Mouse (Mus musculus) heart, embryonic 15.5 days (tissue): ENCODE data around the gene Pard3. TPM values are rescaled to one million over a fixed set of nuclear protein-coding genes. Genes with fewer than 3 reads are reported as not detected.

Source experiments
- ATAC-seq: fragments of 200-750 bp; cut with Nextera tagmentation; replicated peaks from 2 replicates; pipeline ENCODE4 v1.8.0; 2017; ENCODE audit warnings: low read depth, moderate TSS enrichment; ENCODE audit not compliant: insufficient number of reproducible peaks, insufficient read depth, low FRiP score
- H3K27ac ChIP-seq: fragments of 300-500 bp; sonication (generic); 2 replicates; pipeline ENCODE4 v1.5.1; 2015; ENCODE audit warnings: mild to moderate bottlenecking, inconsistent platforms
- H3K27me3 ChIP-seq: fragments of 300-500 bp; sonication (generic); 2 replicates; pipeline ENCODE4 v1.6.1; 2015; ENCODE audit warnings: inconsistent platforms
- H3K36me3 ChIP-seq: fragments of 300-500 bp; sonication (generic); 2 replicates; pipeline ENCODE4 v1.6.1; 2015; ENCODE audit warnings: mild to moderate bottlenecking, inconsistent platforms
- H3K4me1 ChIP-seq: fragments of 300-500 bp; sonication (generic); replicated peaks from 2 replicates; pipeline ENCODE4 v1.6.1; 2015; ENCODE audit warnings: inconsistent platforms
- H3K4me2 ChIP-seq: fragments of 300-500 bp; sonication (generic); 2 replicates; pipeline ENCODE4 v1.6.1; 2015; ENCODE audit warnings: inconsistent platforms, mild to moderate bottlenecking, moderate library complexity
- H3K4me3 ChIP-seq: fragments of 300-500 bp; sonication (generic); 2 replicates; pipeline ENCODE4 v1.5.1; 2015; ENCODE audit warnings: mild to moderate bottlenecking, inconsistent platforms
- H3K9ac ChIP-seq: fragments of 300-500 bp; sonication (generic); 2 replicates; pipeline ENCODE4 v1.6.1; 2015; ENCODE audit warnings: mild to moderate bottlenecking, inconsistent platforms
- H3K9me3 ChIP-seq: fragments of 300-500 bp; sonication (generic); replicated peaks from 2 replicates; pipeline ENCODE4 v1.6.1; 2016; ENCODE audit warnings: inconsistent platforms
- WGBS: fragments of 180-500 bp; shearing (Covaris S2); methylation state at CpG from one replicate; pipeline ENCODE4 v1.1.7; 2015; ENCODE audit warnings: mixed read lengths; 5-methylcytosine and 5-hydroxymethylcytosine counted together
- polyA plus RNA-seq: library from polyadenylated mRNA; unstranded; fragments of >200 nt; fragmentation: Nextera tagmentation; extraction: Ambion mirVana; gene quantifications from 2 replicates; pipeline ENCODE4 v1.2.1, GENCODE M21; 2015

Gene Pard3
- polyA plus RNA-seq, 1 experiment from 2014 or later, result 14.9 TPM

DNA sequence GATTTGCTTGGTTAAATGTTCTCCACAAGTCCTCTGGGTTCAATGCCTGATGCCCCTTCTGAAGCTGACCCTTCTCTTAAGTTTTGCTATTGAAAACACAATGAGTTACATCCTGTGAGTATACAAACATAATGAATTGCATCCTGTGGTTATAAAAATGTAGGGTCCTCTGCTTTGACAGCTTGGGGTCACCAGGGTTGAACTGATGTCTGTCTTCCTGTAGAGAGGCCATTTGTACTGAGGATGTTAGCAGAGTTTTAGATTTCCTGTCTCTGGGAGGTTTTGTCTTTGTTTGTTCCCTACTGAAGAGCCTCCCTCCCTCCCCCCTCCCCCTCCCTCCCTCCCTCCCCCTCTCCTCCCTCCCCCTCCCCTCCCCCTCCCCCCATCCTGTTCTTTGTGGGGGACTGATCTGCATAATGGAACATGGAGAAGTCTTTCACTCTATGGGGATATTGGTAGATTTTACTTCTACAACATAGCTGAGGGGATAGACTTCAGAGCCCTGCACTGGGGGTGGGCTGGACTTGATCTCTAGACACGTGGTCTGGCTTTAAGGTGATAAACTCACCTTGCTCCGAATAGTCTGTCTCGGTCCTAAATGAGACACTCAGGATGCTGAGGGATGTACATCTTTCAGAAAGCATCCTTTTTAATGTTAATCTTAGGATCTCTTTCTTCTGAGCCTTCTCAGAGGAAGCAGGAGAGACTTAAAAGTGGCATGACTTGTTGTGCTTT lies 261.3 kb downstream of the Pard3 start:
- Histone ChIP-seq H3K4me2 (no peak overlapping the region), H3K27ac (no peak overlapping the region), H3K36me3 (no peaks in the 10 kb centered on the region), H3K27me3 (no peaks in the 10 kb centered on the region), H3K4me1 (peaks cover 10% of the 10 kb centered on the region), H3K4me3 (no peak overlapping the region), H3K9ac (no peak overlapping the region), H3K9me3 (no peaks in the 10 kb centered on the region)
- WGBS, result 65% methylated on average over 3 of the region's 3 CpGs
- ATAC-seq, result no peak

DNA sequence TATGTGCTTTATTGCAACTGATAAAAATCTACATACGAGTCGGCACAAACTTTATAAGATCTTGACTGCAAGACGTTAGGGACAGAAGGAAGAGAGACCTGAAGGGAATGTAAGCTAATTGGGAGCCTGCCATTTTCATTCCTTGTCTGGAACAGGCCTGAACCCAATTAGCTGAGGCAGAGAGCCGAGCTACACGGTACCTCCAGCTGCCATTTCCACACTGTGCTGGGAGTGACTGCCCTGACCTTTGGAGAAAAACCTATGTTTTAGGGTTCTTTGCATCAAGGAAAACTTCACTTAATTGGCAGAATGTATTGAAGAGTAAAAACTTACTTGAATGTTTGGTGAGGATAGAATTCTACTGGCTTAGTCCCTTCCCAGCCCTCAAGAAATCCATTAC lies 262.1 kb downstream of the Pard3 start:
- Histone ChIP-seq H3K4me2 (no peak overlapping the region), H3K9me3 (no peaks in the 10 kb centered on the region), H3K4me3 (no peak overlapping the region), H3K27ac (no peak overlapping the region), H3K27me3 (no peaks in the 10 kb centered on the region), H3K36me3 (no peaks in the 10 kb centered on the region), H3K4me1 (peaks cover 17% of the 10 kb centered on the region), H3K9ac (no peak overlapping the region)
- ATAC-seq, result no peak
- WGBS, result 63% methylated on average over 5 of the region's 5 CpGs

DNA sequence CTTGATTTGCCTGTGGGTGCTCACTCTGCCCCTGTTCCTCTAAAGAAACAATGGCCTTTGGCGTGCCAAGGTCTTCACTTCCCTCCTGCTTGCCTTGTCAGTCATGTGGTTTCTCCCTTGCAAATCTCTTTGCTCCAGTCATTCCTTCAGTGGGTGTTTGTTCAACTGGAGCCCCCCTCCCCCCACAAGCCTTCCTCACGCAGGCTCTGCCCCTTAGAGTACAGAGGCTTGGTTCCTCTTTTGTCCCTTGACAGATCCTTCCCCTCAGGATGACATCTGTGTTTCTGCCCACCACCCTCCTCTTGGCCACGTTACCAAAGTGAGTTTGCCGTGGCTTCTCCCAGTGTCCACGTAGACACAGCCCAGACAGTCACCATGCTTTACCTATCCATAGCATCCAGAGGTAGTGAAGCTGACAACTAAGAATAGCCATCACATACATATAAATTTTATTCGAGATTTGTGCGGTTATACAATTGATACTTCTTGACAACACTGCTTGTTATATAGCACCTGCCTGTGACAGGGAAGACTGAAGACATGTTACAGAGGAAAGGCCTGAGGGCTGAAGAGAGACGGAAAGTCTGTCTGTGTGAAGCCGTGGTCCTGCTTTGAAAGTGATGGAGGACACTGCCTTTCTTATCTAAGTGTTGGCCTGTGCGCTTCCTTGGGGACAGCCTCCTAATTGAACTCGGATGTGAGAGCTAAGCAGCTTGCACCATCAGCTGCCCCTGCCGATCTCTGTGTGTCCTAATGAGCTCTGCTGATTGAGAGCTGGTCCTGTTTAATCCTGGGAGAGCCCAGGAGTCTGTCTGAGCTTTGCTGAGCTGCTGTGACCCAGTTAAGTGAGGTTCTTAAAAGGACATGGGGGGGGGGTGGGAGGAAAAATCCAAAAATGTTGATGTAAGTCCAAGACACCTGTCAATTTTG lies 266.8 kb downstream of the Pard3 start:
- 41% methylated on average over 12 of the region's 12 CpGs for WGBS
- no peaks in the 10 kb centered on the region for H3K9me3 ChIP-seq
- no peak overlapping the region for H3K4me3 ChIP-seq
- no peak for ATAC-seq
- H3K4me2 ChIP-seq, result no peak overlapping the region
- H3K4me1 ChIP-seq, result peaks cover 25% of the 10 kb centered on the region
- no peaks in the 10 kb centered on the region for H3K27me3 ChIP-seq
- H3K27ac ChIP-seq, result no peak overlapping the region
- H3K9ac ChIP-seq, result no peak overlapping the region
- H3K36me3 ChIP-seq, result no peaks in the 10 kb centered on the region

DNA sequence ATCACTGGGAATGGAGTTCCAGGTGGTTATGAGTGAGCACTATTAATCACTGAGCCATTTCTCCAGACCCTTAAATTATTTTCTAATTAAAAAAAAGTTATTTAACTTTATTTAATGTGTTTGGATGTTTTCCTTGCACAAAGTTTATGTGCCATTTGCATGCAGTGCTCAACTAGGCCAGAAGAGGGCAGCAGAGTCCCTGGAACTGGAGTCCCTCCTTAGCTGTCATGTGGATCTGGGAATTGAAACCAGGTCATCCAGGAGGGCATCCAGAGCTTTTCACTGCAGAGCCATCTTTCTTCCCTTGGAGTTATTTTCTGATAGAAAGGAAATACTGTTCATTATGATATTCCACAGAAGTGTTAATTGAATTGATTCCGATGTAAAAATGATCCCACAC lies 268.1 kb downstream of the Pard3 start:
- ATAC-seq, result no peak
- peaks cover 28% of the 10 kb centered on the region for H3K4me1 ChIP-seq
- H3K27me3 ChIP-seq, result no peaks in the 10 kb centered on the region
- no peak overlapping the region for H3K27ac ChIP-seq
- no peaks in the 10 kb centered on the region for H3K36me3 ChIP-seq
- H3K9me3 ChIP-seq, result no peaks in the 10 kb centered on the region
- WGBS, result 98% methylated on average over 1 of the region's 1 CpGs
- H3K4me2 ChIP-seq, result no peak overlapping the region
- no peak overlapping the region for H3K9ac ChIP-seq
- no peak overlapping the region for H3K4me3 ChIP-seq

DNA sequence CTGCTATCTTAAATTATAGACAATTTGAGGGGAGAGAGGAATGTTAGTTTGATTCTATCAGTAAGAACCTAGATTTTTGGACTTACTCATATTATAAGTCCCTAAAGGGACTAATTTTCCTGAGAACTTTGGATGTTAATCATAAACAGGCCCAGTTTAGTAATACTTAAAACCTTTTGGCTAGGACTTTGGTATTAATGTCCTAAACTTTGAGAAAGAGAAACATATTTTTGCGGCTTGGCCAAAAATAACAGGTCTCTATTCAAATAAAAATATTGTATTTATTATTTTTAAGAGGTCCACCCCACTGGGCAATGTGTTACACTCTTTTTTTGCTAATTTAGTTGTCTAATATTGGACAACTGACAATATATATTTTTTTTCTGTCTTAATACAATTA lies 271.5 kb downstream of the Pard3 start:
- no peaks in the 10 kb centered on the region for H3K36me3 ChIP-seq
- H3K4me3 ChIP-seq, result no peak overlapping the region
- H3K9me3 ChIP-seq, result no peaks in the 10 kb centered on the region
- WGBS, result 91% methylated on average over 1 of the region's 1 CpGs
- H3K27ac ChIP-seq, result no peak overlapping the region
- ATAC-seq, result no peak
- peaks cover 16% of the 10 kb centered on the region for H3K4me1 ChIP-seq
- no peaks in the 10 kb centered on the region for H3K27me3 ChIP-seq
- no peak overlapping the region for H3K9ac ChIP-seq
- H3K4me2 ChIP-seq, result no peak overlapping the region

DNA sequence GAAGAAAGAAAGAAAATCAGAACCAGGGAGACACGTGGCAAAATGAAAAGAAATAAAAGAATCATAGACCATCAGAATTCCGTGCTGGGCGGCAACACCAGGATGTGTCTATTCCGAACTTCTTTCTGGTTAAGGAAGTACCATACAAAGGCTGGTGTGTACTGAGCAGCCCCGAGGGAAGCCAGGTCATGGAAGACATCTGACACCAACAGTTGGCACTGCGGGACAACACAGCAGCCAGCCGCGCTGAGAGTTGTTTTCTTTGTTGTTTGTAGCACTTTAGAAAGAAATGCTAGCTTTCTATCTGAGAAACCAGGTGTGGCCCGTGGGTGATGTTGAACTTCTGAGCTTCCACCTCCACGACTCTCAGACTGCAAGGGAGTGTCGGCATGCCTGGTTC lies 274.5 kb downstream of the Pard3 start:
- Histone ChIP-seq H3K4me3 (no peak overlapping the region), H3K9ac (no peak overlapping the region), H3K36me3 (no peaks in the 10 kb centered on the region), H3K4me1 (peaks cover 9% of the 10 kb centered on the region; the same call in 1 of the 2 replicates), H3K27ac (no peak overlapping the region), H3K27me3 (no peaks in the 10 kb centered on the region), H3K9me3 (no peaks in the 10 kb centered on the region), H3K4me2 (no peak overlapping the region)
- 89% methylated on average over 11 of the region's 11 CpGs for WGBS
- no peak for ATAC-seq

DNA sequence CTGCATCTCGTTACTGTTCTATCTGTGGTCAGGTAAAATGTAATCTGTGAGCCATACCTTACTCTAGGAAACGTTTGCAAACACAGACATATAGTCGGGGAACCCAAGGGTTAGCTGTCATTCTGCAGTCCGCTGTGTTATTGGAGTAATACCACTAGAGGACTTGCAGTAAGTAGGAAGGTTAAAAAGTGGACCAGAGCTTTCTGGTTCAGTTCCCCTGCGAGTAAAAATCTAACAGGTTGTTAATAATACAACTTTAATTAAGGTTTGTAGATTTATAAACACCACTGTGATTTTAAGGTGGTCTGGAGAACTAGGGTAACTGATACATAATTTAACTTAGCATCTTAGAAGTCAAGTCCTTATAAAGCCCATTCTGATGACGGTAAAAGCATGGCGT lies 277.4 kb downstream of the Pard3 start:
- Histone ChIP-seq H3K4me1 (peaks cover 7% of the 10 kb centered on the region; the same call in 1 of the 2 replicates), H3K4me2 (no peak overlapping the region), H3K36me3 (no peaks in the 10 kb centered on the region), H3K27ac (no peak overlapping the region), H3K9me3 (no peaks in the 10 kb centered on the region), H3K4me3 (no peak overlapping the region), H3K9ac (no peak overlapping the region), H3K27me3 (no peaks in the 10 kb centered on the region)
- ATAC-seq, result no peak
- WGBS, result 86% methylated on average over 7 of the region's 7 CpGs

DNA sequence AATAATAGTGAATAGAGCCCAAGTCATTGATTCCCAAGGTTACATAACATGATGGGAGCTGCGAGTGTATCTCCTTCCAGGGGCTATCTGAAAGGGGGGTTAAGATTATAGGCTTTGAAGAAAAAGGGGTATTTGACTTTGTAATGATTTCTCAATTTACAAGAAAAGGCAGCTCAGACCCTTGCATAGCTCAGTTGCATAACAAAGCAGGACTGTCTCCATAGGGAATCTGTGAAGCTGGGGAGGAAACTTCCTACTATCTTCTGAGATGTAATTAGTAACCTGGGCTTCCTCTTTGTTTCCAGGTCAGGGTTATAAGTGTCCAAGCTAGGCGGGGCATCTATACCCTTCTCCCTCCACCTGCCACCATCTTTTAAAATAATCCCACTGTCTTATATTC lies 279.4 kb downstream of the Pard3 start:
- peaks cover 7% of the 10 kb centered on the region; the same call in 1 of the 2 replicates for H3K4me1 ChIP-seq
- no peaks in the 10 kb centered on the region for H3K36me3 ChIP-seq
- no peak overlapping the region for H3K27ac ChIP-seq
- no peak for ATAC-seq
- 80% methylated on average over 2 of the region's 2 CpGs for WGBS
- no peak overlapping the region for H3K4me3 ChIP-seq
- H3K9me3 ChIP-seq, result no peaks in the 10 kb centered on the region
- H3K4me2 ChIP-seq, result no peak overlapping the region
- no peaks in the 10 kb centered on the region for H3K27me3 ChIP-seq
- H3K9ac ChIP-seq, result no peak overlapping the region

DNA sequence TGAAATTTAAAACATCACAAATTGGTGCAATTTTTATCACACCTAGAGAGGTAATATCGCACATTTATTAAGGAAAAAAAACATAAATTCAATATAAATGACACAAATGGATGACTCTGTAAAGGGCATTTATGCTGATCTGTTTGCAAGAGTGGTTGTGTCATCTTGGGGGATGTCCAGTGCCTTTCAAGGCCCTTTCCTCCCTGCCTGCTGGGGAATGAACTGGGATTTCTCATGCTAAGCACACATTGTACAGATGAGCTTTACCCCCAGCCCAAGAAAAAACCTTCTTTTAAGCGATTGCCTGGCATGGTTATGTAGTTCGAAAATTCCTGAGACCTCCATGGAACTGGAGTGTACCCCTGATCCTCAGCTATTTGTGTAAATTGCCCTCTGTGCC lies 280.7 kb downstream of the Pard3 start:
- Histone ChIP-seq H3K4me3 (no peak overlapping the region), H3K4me1 (peaks cover 7% of the 10 kb centered on the region; the same call in 1 of the 2 replicates), H3K36me3 (no peaks in the 10 kb centered on the region), H3K27ac (no peak overlapping the region), H3K9ac (no peak overlapping the region), H3K4me2 (no peak overlapping the region), H3K9me3 (no peaks in the 10 kb centered on the region), H3K27me3 (no peaks in the 10 kb centered on the region)
- 77% methylated on average over 3 of the region's 3 CpGs for WGBS
- no peak for ATAC-seq

DNA sequence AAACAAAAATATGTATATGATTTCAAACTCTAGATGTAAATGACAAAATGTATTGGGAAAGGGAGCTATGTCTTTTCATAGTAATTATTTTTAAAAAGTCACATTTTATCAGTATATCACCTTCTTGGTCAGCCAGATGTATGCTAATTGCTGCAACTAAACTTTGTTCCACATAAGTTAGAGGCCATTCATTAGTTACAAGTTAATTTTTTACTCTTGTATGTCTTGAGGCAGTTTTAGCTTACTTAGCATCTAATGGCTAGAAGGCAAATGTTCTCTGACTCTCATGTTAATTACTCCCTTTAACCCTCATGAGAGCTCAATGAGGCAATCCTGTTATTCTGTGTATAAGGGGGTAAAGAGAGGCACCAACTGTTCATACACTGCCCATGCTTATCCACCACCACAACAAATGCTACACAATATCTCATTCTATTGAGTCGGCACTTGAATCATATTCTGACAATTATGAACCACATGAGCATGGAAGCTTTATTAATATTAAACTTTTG lies 282.3 kb downstream of the Pard3 start:
- Histone ChIP-seq H3K27ac (no peak overlapping the region), H3K27me3 (no peaks in the 10 kb centered on the region), H3K4me1 (peaks cover 7% of the 10 kb centered on the region; the same call in 1 of the 2 replicates), H3K9me3 (no peaks in the 10 kb centered on the region), H3K4me3 (no peak overlapping the region), H3K36me3 (no peaks in the 10 kb centered on the region), H3K4me2 (no peak overlapping the region), H3K9ac (no peak overlapping the region)
- no peak for ATAC-seq
- 96% methylated on average over 1 of the region's 1 CpGs for WGBS

DNA sequence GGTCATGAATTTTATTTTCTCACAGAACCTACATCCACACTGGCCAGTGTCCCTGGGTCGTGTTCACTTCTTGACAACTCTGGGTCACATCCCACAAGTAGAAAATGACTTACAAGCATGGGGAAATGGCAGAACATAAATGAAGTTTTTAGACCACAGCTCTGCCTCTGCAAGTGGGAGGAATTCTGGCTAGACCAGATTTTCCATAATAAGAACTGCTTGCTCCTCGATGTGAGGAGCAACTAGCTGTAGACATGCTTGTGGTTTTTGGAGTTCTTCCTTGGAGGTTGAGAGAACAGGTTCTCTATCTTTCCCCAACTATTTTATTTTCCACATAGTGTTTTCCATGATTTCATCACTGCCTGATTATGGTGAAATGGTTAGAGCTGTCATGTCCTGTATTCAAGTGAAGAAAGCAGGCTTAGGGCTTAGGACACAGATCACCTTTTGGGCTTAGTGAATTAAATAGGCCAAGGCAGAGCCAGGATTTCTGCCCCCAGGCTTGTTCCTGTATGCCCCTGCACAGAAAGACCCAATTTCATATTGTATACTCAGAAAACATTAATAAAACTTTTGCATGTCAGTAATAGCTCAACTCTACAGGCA lies 284.3 kb downstream of the Pard3 start:
- Histone ChIP-seq H3K4me3 (no peak overlapping the region), H3K27me3 (no peaks in the 10 kb centered on the region), H3K9me3 (no peaks in the 10 kb centered on the region), H3K4me2 (no peak overlapping the region), H3K27ac (no peak overlapping the region), H3K4me1 (peaks cover 7% of the 10 kb centered on the region; the same call in 1 of the 2 replicates), H3K9ac (no peak overlapping the region), H3K36me3 (no peaks in the 10 kb centered on the region)
- 80% methylated on average over 2 of the region's 2 CpGs for WGBS
- no peak for ATAC-seq
